Mouse (Mus musculus) liver, adult (tissue): Measurements from ENCODE around the gene Prdm10.

ENCODE experiments used
- GATA4 ChIP-seq: IDR thresholded peaks from 2 replicates; pipeline ENCODE4 v1.6.1; 2014; ENCODE audit warnings: mild to moderate bottlenecking, low read length; ENCODE audit not compliant: insufficient replicate concordance

The Prdm10 gene

GRCm38 (mm10) chr9:31315983-31316382, 35.6 kb downstream of the Prdm10 start:
- no peak for TF ChIP-seq GATA4

DNA sequence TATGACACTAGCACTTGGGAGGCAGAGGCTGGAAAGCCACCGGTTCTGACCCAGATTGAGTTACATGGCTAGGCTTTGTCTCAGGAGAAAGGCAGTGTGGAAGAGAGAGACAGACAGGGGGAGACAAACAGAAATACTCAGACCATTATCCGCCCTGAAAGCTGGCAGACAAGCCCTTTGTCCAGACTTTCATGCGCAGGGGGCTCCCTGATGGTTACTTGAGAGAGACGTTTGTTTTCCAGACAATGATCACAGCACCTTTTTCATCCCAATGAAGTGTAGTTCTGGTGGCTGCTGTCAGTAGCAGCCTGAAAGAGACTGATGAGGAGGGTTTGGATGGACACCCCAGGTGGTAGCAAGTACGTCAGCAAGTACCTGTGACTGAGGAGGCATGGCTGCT, 38.6 kb downstream of the Prdm10 start:
- no peak for TF ChIP-seq GATA4

DNA sequence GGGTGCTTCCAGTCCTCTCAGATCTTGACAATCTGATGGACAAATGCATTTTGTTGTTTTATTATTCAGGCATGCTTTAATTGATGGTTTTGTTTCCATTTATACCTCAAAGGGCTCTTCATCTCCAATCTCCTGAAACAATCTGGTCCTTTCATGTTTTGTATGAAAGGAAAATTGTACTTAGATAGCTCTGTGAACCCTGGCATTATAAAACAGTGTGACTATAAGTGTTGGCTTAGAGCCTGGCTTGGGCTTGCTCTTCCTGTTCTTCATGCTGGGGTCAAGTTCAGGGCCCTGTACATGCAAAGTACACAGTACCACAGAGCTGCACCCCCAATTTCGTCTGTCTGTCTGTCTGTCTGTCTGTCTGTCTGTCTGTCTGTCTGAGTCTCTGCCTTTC, 40.4 kb downstream of the Prdm10 start:
- TF ChIP-seq GATA4: no peak

DNA sequence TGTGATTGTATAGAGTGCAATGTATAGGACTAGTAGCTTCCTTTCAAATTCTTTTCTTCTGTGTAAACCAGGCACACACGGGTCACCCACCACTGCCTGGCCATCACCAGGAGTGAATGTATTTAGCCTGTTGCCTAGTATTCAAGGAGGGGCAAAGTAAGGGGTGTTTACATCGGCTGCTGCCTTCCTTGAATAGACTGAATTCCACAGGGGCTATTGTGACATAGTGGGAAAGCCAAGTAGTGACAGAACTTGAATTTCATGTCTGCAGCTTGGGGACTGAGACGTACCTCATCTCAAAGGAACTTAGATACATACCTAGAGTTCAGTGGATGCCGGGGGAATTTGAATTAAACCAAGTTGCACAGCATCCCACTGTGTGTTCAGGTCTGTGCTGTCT, 41.2 kb downstream of the Prdm10 start:
- TF ChIP-seq GATA4: no peak

- no peak for TF ChIP-seq GATA4
These were observed 41.8 kb downstream of the Prdm10 start for GRCm38 (mm10) chr9:31322090-31322489.

GRCm38 (mm10) chr9:31330816-31331215, 50.5 kb downstream of the Prdm10 start:
- no peak for TF ChIP-seq GATA4

DNA sequence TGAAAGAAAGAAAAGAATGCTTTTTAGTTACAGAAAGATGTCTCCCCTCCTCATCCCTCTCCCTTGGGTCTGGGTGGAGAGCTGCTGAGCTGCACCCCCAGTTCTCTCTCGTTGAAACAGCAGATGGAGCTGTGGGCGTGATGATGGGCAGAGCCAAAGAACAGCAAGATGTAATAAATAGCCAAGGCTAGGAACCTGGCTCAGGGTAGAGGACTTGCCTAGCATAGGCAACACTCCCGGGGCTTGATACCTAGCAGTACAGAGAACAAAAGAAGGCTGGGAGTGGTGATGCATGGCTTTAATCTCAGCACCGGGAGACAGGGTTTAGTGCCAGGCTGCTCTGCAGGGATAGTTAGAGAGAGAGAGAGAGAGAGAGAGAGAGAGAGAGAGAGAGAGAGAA, 50.9 kb downstream of the Prdm10 start:
- TF ChIP-seq GATA4: no peak

DNA sequence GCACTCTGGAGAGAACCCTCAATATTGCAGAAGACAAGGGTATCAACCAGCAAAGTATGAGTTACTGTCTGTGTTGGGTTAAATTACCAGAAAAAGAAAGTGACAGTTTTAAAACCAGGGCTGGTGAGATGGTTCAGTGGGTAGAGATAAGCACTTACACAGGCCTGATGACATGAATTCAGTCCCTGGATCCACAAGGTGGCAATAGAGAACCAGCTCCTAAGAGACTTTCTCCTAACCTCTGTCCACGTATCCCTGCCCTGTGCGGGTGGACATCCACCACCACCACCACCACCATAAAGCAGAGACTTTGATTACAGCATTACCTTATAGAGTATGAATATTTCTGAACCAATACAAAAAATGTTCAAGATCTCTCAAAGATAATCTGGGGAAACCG, 51.6 kb downstream of the Prdm10 start:
- TF ChIP-seq GATA4: no peak

GRCm38 (mm10) chr9:31332826-31333225, 52.5 kb downstream of the Prdm10 start:
- TF ChIP-seq GATA4: no peak

- no peak for TF ChIP-seq GATA4
These were observed 54.7 kb downstream of the Prdm10 start for GRCm38 (mm10) chr9:31334991-31335390.

DNA sequence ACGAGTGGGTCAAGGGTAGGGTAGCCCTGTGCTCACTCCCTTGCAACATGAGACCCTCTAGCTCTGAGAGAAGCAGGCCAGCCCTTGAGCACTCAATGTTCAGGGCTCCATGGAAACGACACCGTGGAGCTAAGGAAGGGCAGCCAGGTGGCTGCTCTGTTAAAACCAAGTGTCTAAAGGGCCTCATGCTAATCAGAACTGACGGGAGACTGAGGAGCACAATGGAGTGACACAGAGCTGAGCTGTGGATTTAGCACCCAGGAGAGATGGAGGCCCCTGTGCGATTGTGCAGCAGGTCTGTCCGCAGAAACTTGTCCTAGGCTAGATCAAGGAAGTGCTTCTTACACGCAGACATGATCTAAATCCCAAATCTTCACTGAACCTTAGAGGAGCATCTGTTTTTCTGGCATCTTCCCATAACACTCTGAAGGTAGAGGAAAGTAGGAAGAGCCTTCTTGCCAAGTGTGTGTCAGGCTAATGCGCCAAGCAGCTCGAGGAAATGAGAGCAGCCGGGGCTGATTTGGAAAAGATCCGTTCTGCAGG, 64.0 kb downstream of the Prdm10 start:
- no peak for TF ChIP-seq GATA4

GRCm38 (mm10) chr9:31346575-31347080, 66.3 kb downstream of the Prdm10 start:
- no peak for TF ChIP-seq GATA4

DNA sequence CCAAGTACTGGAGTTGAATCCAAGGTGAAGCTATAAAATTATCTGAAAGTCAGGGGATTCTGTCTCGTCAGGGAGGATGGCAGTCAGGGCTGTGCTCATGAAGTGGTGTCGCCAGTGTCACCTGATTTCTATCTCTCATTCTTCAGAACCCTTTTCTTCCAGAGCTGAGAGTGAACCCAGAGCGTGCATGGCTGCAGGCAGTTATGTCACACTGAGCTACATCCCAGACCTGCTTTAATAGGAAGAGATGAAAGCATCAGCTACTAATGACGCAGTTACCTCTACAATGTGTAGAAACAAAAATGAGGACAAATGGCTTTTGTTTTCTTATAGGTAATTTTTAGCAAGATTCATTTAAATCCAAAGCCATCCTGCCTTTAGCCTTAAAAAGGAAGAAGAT, 68.1 kb downstream of the Prdm10 start:
- TF ChIP-seq GATA4: no peak

- no peak for TF ChIP-seq GATA4
These were observed 68.6 kb downstream of the Prdm10 start for GRCm38 (mm10) chr9:31348915-31349314.

- TF ChIP-seq GATA4: no peak
These were observed 72.4 kb downstream of the Prdm10 start for GRCm38 (mm10) chr9:31352716-31353115.

GRCm38 (mm10) chr9:31353518-31353917, 73.2 kb downstream of the Prdm10 start:
- TF ChIP-seq GATA4: no peak

DNA sequence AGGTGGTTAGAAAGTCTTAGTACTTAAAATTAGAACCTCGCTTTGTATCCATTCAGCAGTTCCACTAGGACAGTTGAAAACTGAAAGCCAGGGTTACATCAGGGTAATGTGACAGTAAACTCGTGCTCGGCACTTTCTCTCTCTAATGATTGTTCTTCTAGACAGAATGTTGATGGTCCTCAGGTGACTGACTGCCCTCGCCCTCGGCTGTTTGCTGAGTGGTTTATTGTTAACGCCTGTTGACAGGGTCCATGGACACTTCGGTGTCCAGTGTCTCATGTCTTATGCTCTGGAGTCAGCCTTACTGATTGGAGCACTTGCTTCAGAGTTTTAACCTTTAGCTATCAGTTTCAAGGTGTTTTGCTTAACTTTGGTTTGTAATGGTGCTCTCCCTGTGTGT, 73.7 kb downstream of the Prdm10 start:
- TF ChIP-seq GATA4: no peak
